Mouse (Mus musculus) neural tube, embryonic 14.5 days (tissue): Measurements from ENCODE around the gene Gm44502. TPM values are rescaled to one million over a fixed set of nuclear protein-coding genes. Genes with fewer than 3 reads are reported as not detected.

Experiments
- ATAC-seq: fragments of 200-750 bp; cut with Nextera tagmentation; 2 replicates; pipeline ENCODE4 v1.8.0; 2017; ENCODE audit warnings: low read depth, mild to moderate bottlenecking, moderate TSS enrichment, moderate library complexity
- H3K27ac ChIP-seq: fragments of 300-500 bp; sonication (generic); 2 replicates; pipeline ENCODE4 v1.5.1; 2014; ENCODE audit warnings: low read depth, mild to moderate bottlenecking, control low read depth, low read length, moderate library complexity, mixed read lengths
- H3K27me3 ChIP-seq: fragments of 300-500 bp; sonication (generic); 2 replicates; pipeline ENCODE4 v1.6.1; 2014; ENCODE audit warnings: low read length; ENCODE audit not compliant: control insufficient read depth, insufficient read depth
- H3K36me3 ChIP-seq: fragments of 300-500 bp; sonication (generic); 2 replicates; pipeline ENCODE4 v1.6.1; 2014; ENCODE audit warnings: low read length, mixed read lengths; ENCODE audit not compliant: control insufficient read depth, insufficient read depth
- H3K4me1 ChIP-seq: fragments of 300-500 bp; sonication (generic); 2 replicates; pipeline ENCODE4 v1.6.1; 2014; ENCODE audit warnings: low read length; ENCODE audit not compliant: control insufficient read depth, insufficient read depth
- H3K4me2 ChIP-seq: fragments of 300-500 bp; sonication (generic); 2 replicates; pipeline ENCODE4 v1.6.1; 2014; ENCODE audit warnings: mild to moderate bottlenecking, low read depth, low read length, control low read depth
- H3K4me3 ChIP-seq: fragments of 300-500 bp; sonication (generic); 2 replicates; pipeline ENCODE4 v1.5.1; 2014; ENCODE audit warnings: low read depth, low read length, control low read depth, mixed read lengths
- H3K9ac ChIP-seq: fragments of 300-500 bp; sonication (generic); replicated peaks from 2 replicates; pipeline ENCODE4 v1.6.1; 2014; ENCODE audit warnings: low read depth, mild to moderate bottlenecking, control low read depth, low read length, mixed read lengths
- H3K9me3 ChIP-seq: fragments of 300-500 bp; sonication (generic); 2 replicates; pipeline ENCODE4 v1.6.1; 2016; ENCODE audit warnings: low read length; ENCODE audit not compliant: control insufficient read depth
- WGBS: fragments of 180-500 bp; shearing (Covaris S2); extraction: QIAGEN DNeasy Blood & Tissue Kit; methylation state at CpG from one replicate; pipeline ENCODE4 v1.1.7; 2014; 5-methylcytosine and 5-hydroxymethylcytosine counted together
- polyA plus RNA-seq: library from polyadenylated mRNA; unstranded; fragments of >200 nt; fragmentation: Nextera tagmentation; extraction: Ambion mirVana; gene quantifications from 2 replicates; pipeline ENCODE4 v1.2.1, GENCODE M21; 2014

Gene Gm44502
- 0.20 TPM in 1 of 2 replicates, not detected in the other for polyA plus RNA-seq

GRCm38 (mm10) chr15:89429352-89430221 is at the start of gene Gm44502, which contains the start of the genes C730034F03Rik and Chkb:
Gene Gm44502 (minus strand): TSS chr15:89429696.
Gene C730034F03Rik (plus strand): TSS chr15:89429589.
Gene Chkb (minus strand): TSS chr15:89429908.
- Histone ChIP-seq H3K27me3 (no peaks in the 10 kb centered on the region), H3K4me3 (peak within 1 kb of the TSS; percentile 62), H3K4me1 (peaks cover 11% of the 10 kb centered on the region), H3K9ac (peak within 1 kb of the TSS; percentile 82), H3K27ac (peak within 1 kb of the TSS; percentile 96), H3K4me2 (peak within 1 kb of the TSS; percentile 95), H3K36me3 (peaks cover 11% of the 10 kb centered on the region; the same call in 1 of the 2 replicates), H3K9me3 (no peaks in the 10 kb centered on the region)
- peak; percentile 95 for ATAC-seq
- under 1% methylated on average over 70 of the region's 70 CpGs for WGBS

- Histone ChIP-seq H3K27ac (no peak overlapping the region), H3K9ac (no peak overlapping the region), H3K27me3 (no peaks in the 10 kb centered on the region), H3K36me3 (no peaks in the 10 kb centered on the region), H3K9me3 (no peaks in the 10 kb centered on the region), H3K4me2 (no peak overlapping the region), H3K4me3 (no peak overlapping the region), H3K4me1 (peaks cover 5% of the 10 kb centered on the region; the same call in 1 of the 2 replicates)
- ATAC-seq: no peak
- WGBS: 82% methylated on average over 3 of the region's 3 CpGs
These were observed 49.1 kb upstream of the Gm44502 start for GRCm38 (mm10) chr15:89478622-89479021.

GRCm38 (mm10) chr15:89477806-89478205 is 48.3 kb upstream of the Gm44502 start:
- H3K27ac ChIP-seq: no peak overlapping the region
- H3K4me1 ChIP-seq: peaks cover 5% of the 10 kb centered on the region; the same call in 1 of the 2 replicates
- H3K36me3 ChIP-seq: no peaks in the 10 kb centered on the region
- WGBS: 48% methylated on average over 8 of the region's 8 CpGs
- ATAC-seq: no peak
- no peak overlapping the region for H3K4me2 ChIP-seq
- H3K9ac ChIP-seq: no peak overlapping the region
- H3K9me3 ChIP-seq: no peaks in the 10 kb centered on the region
- H3K4me3 ChIP-seq: no peak overlapping the region
- no peaks in the 10 kb centered on the region for H3K27me3 ChIP-seq

GRCm38 (mm10) chr15:89477091-89477491 is 47.6 kb upstream of the Gm44502 start, which contains the start of gene Arsa:
Gene Arsa (minus strand): TSS chr15:89477425.
- Histone ChIP-seq H3K9ac (peak within 1 kb of the TSS; percentile 64), H3K9me3 (no peaks in the 10 kb centered on the region), H3K4me3 (peak within 1 kb of the TSS; percentile 57), H3K36me3 (no peaks in the 10 kb centered on the region), H3K27ac (peak within 1 kb of the TSS; percentile 77), H3K4me2 (peak within 1 kb of the TSS; percentile 95), H3K4me1 (peaks cover 5% of the 10 kb centered on the region; the same call in 1 of the 2 replicates), H3K27me3 (no peaks in the 10 kb centered on the region)
- WGBS: 33% methylated on average over 9 of the region's 9 CpGs
- ATAC-seq: no peak

GRCm38 (mm10) chr15:89476475-89476815 is 46.9 kb upstream of the Gm44502 start:
- Histone ChIP-seq H3K4me2 (peak overlapping the region; percentile 95), H3K4me3 (peak overlapping the region; percentile 57), H3K9me3 (no peaks in the 10 kb centered on the region), H3K4me1 (peaks cover 5% of the 10 kb centered on the region; the same call in 1 of the 2 replicates), H3K36me3 (no peaks in the 10 kb centered on the region), H3K9ac (peak overlapping the region; percentile 64), H3K27me3 (no peaks in the 10 kb centered on the region), H3K27ac (peak overlapping the region; percentile 77)
- ATAC-seq: no peak
- WGBS: 4% methylated on average over 5 of the region's 5 CpGs

- ATAC-seq: peak; percentile 97
These were observed 46.3 kb upstream of the Gm44502 start for GRCm38 (mm10) chr15:89475611-89476474.

GRCm38 (mm10) chr15:89475293-89475600 is 45.8 kb upstream of the Gm44502 start:
- 84% methylated on average over 7 of the region's 7 CpGs for WGBS
- Histone ChIP-seq H3K27ac (no peak overlapping the region), H3K4me1 (peaks cover 5% of the 10 kb centered on the region; the same call in 1 of the 2 replicates), H3K9me3 (no peaks in the 10 kb centered on the region), H3K4me3 (peak overlapping the region; percentile 57), H3K27me3 (no peaks in the 10 kb centered on the region), H3K36me3 (no peaks in the 10 kb centered on the region), H3K9ac (peak overlapping the region; percentile 64), H3K4me2 (peak overlapping the region; percentile 95)
- ATAC-seq: no peak

More at GRCm38 (mm10) chr15:89475611-89476474, 46.3 kb upstream of the Gm44502 start:
- no peaks in the 10 kb centered on the region for H3K36me3 ChIP-seq
- peak overlapping the region; percentile 95 for H3K4me2 ChIP-seq
- H3K4me1 ChIP-seq: peaks cover 5% of the 10 kb centered on the region; the same call in 1 of the 2 replicates
- peak overlapping the region; percentile 64 for H3K9ac ChIP-seq
- peak overlapping the region; percentile 57 for H3K4me3 ChIP-seq
- no peaks in the 10 kb centered on the region for H3K27me3 ChIP-seq
- no peaks in the 10 kb centered on the region for H3K9me3 ChIP-seq
- peak overlapping the region; percentile 77 for H3K27ac ChIP-seq
- WGBS: 10% methylated on average over 44 of the region's 44 CpGs

GRCm38 (mm10) chr15:89474596-89475292 is 45.2 kb upstream of the Gm44502 start:
- Histone ChIP-seq H3K4me3 (no peak overlapping the region), H3K27me3 (no peaks in the 10 kb centered on the region), H3K9me3 (no peaks in the 10 kb centered on the region), H3K36me3 (no peaks in the 10 kb centered on the region), H3K4me1 (peaks cover 5% of the 10 kb centered on the region; the same call in 1 of the 2 replicates), H3K4me2 (peak overlapping the region; percentile 95; the same call in 1 of the 2 replicates), H3K9ac (no peak overlapping the region), H3K27ac (no peak overlapping the region)
- WGBS: 93% methylated on average over 19 of the region's 19 CpGs
- no peak for ATAC-seq
